Mouse (Mus musculus): Measurements from ENCODE around the gene Tmem14c. TPM values are rescaled to one million over a fixed set of nuclear protein-coding genes. Genes with fewer than 3 reads are reported as not detected.

Tmem14c gene
- total and polyA plus RNA-seq, 2 experiments: 149 to 201 TPM

GRCm38 (mm10) chr13:41047280-41047679 lies 31.2 kb downstream of the Tmem14c start:
- Histone ChIP-seq H3K27me3 (ENCODE audit: control insufficient read depth, insufficient read depth, low read length) (no peaks in the 10 kb centered on the region), H3K27ac (replicated peaks; ENCODE audit: insufficient read depth, low read depth, low read length) (no peak overlapping the region), H3K4me1 (ENCODE audit: control insufficient read depth, insufficient read depth, low read length) (no peaks in the 10 kb centered on the region), H3K36me3 (ENCODE audit: control insufficient read depth, insufficient read depth, low read length) (no peaks in the 10 kb centered on the region), H3K9ac (ENCODE audit: low read depth, low read length) (no peak overlapping the region), H3K79me2 (ENCODE audit: control insufficient read depth, insufficient read depth, low read length) (no peaks in the 10 kb centered on the region), H3K4me3 (ENCODE audit: insufficient read depth, low read depth, low read length) (no peak overlapping the region)
- 74% methylated on average over 6 of the region's 6 CpGs for WGBS
- peak; percentile 9; the same call in 1 of the 2 replicates for TF ChIP-seq CTCF (IDR thresholded peaks at IDR 0.05; ENCODE audit: low read depth, low read length)
- TF ChIP-seq POLR2A (IDR thresholded peaks at IDR 0.05; ENCODE audit: extremely low read depth, insufficient read depth, low read length): no peak
- DNase-seq (ENCODE audit: extremely low read depth, low read depth, low spot score): peak; percentile 24

- no peak for DNase-seq (ENCODE audit: extremely low read depth, low read depth, low spot score)
- Histone ChIP-seq H3K4me1 (ENCODE audit: control insufficient read depth, insufficient read depth, low read length) (no peaks in the 10 kb centered on the region), H3K27me3 (ENCODE audit: control insufficient read depth, insufficient read depth, low read length) (no peaks in the 10 kb centered on the region), H3K36me3 (ENCODE audit: control insufficient read depth, insufficient read depth, low read length) (no peaks in the 10 kb centered on the region), H3K27ac (replicated peaks; ENCODE audit: insufficient read depth, low read depth, low read length) (no peak overlapping the region), H3K79me2 (ENCODE audit: control insufficient read depth, insufficient read depth, low read length) (no peaks in the 10 kb centered on the region), H3K4me3 (ENCODE audit: insufficient read depth, low read depth, low read length) (no peak overlapping the region), H3K9ac (ENCODE audit: low read depth, low read length) (no peak overlapping the region)
- TF ChIP-seq CTCF (IDR thresholded peaks at IDR 0.05; ENCODE audit: low read depth, low read length): no peak
- no peak for TF ChIP-seq POLR2A (IDR thresholded peaks at IDR 0.05; ENCODE audit: extremely low read depth, insufficient read depth, low read length)
- 80% methylated on average over 5 of the region's 5 CpGs for WGBS
Measured at GRCm38 (mm10) chr13:41051965-41052364, 35.9 kb downstream of the Tmem14c start.

GRCm38 (mm10) chr13:41067618-41068017 lies 51.5 kb downstream of the Tmem14c start:
- Histone ChIP-seq H3K9ac (ENCODE audit: low read depth, low read length) (no peak overlapping the region), H3K27ac (replicated peaks; ENCODE audit: insufficient read depth, low read depth, low read length) (no peak overlapping the region), H3K4me3 (ENCODE audit: insufficient read depth, low read depth, low read length) (no peak overlapping the region), H3K4me1 (ENCODE audit: control insufficient read depth, insufficient read depth, low read length) (no peaks in the 10 kb centered on the region), H3K27me3 (ENCODE audit: control insufficient read depth, insufficient read depth, low read length) (no peaks in the 10 kb centered on the region), H3K36me3 (ENCODE audit: control insufficient read depth, insufficient read depth, low read length) (no peaks in the 10 kb centered on the region), H3K79me2 (ENCODE audit: control insufficient read depth, insufficient read depth, low read length) (no peaks in the 10 kb centered on the region)
- WGBS: 98% methylated on average over 4 of the region's 4 CpGs
- TF ChIP-seq POLR2A (IDR thresholded peaks at IDR 0.05; ENCODE audit: extremely low read depth, insufficient read depth, low read length) (no peak), CTCF (IDR thresholded peaks at IDR 0.05; ENCODE audit: low read depth, low read length) (no peak)
- no peak for DNase-seq (ENCODE audit: extremely low read depth, low read depth, low spot score)

GRCm38 (mm10) chr13:41071617-41072016 lies 55.5 kb downstream of the Tmem14c start:
- Histone ChIP-seq H3K9ac (ENCODE audit: low read depth, low read length) (no peak overlapping the region), H3K36me3 (ENCODE audit: control insufficient read depth, insufficient read depth, low read length) (no peaks in the 10 kb centered on the region), H3K79me2 (ENCODE audit: control insufficient read depth, insufficient read depth, low read length) (no peaks in the 10 kb centered on the region), H3K27ac (replicated peaks; ENCODE audit: insufficient read depth, low read depth, low read length) (no peak overlapping the region), H3K4me3 (ENCODE audit: insufficient read depth, low read depth, low read length) (no peak overlapping the region), H3K4me1 (ENCODE audit: control insufficient read depth, insufficient read depth, low read length) (no peaks in the 10 kb centered on the region), H3K27me3 (ENCODE audit: control insufficient read depth, insufficient read depth, low read length) (no peaks in the 10 kb centered on the region)
- WGBS: 92% methylated on average over 11 of the region's 11 CpGs
- TF ChIP-seq POLR2A (IDR thresholded peaks at IDR 0.05; ENCODE audit: extremely low read depth, insufficient read depth, low read length) (no peak), CTCF (IDR thresholded peaks at IDR 0.05; ENCODE audit: low read depth, low read length) (no peak)
- no peak for DNase-seq (ENCODE audit: extremely low read depth, low read depth, low spot score)

Other genes with a start within 250 kb of the Tmem14c start
- gene Gcnt2, start 156.5 kb upstream of the Tmem14c start, total RNA-seq (2014; rRNA removed): 14.7 and 18.1 TPM in 2 replicates
- 2.8 and 3.5 TPM in 2 replicates for gene Gcnt2, start 156.5 kb upstream of the Tmem14c start, polyA plus RNA-seq (2012; rRNA removed)
- 28.9 and 35.5 TPM in 2 replicates for gene Pak1ip1, start 15.3 kb upstream of the Tmem14c start, total RNA-seq (2014; rRNA removed)
- 33.4 and 34.2 TPM in 2 replicates for gene Pak1ip1, start 15.3 kb upstream of the Tmem14c start, polyA plus RNA-seq (2012; rRNA removed)
- under 0.01 TPM in 1 of 2 replicates, not detected in the other for gene Mak, start 63.4 kb downstream of the Tmem14c start, total RNA-seq (2014; rRNA removed)
- gene Mak, start 63.4 kb downstream of the Tmem14c start, polyA plus RNA-seq (2012; rRNA removed): 0.04 TPM in 1 of 2 replicates, not detected in the other
- not detected in 2 replicates for gene Gcm2, start 94.7 kb downstream of the Tmem14c start, total RNA-seq (2014; rRNA removed)
- gene Gcm2, start 94.7 kb downstream of the Tmem14c start, polyA plus RNA-seq (2012; rRNA removed): not detected in 2 replicates
- gene Sycp2l, start 98.0 kb downstream of the Tmem14c start, total RNA-seq (2014; rRNA removed): not detected in 2 replicates
- not detected in 2 replicates for gene Sycp2l, start 98.0 kb downstream of the Tmem14c start, polyA plus RNA-seq (2012; rRNA removed)
- 287 and 443 TPM in 2 replicates for gene Elovl2, start 204.1 kb downstream of the Tmem14c start, total RNA-seq (2014; rRNA removed)
- 157 and 182 TPM in 2 replicates for gene Elovl2, start 204.1 kb downstream of the Tmem14c start, polyA plus RNA-seq (2012; rRNA removed)
- 14.6 and 20.7 TPM in 2 replicates for gene Smim13, start 233.6 kb downstream of the Tmem14c start, total RNA-seq (2014; rRNA removed)
- 5.1 and 5.2 TPM in 2 replicates for gene Smim13, start 233.6 kb downstream of the Tmem14c start, polyA plus RNA-seq (2012; rRNA removed)